ENCODE assay signal across 8 mouse cellular contexts in genomic region chr19:44930122-44930521, GRCm38 (mm10). TPM values are rescaled to one million over a fixed set of nuclear protein-coding genes. Genes with fewer than 3 reads are reported as not detected.
DNase-seq lines count a peak whose midpoint lies in the region; ATAC-seq and TF ChIP-seq lines count a peak whose summit lies in the region.

No protein-coding gene starts in this region.

- H3K27me3 ChIP-seq in lung, embryonic 16.5 days (ENCODE audit: control insufficient read depth, insufficient read depth, low read depth, low read length) = no peaks in the 10 kb centered on the region
- H3K27me3 ChIP-seq in embryonic facial prominence, embryonic 15.5 days = no peaks in the 10 kb centered on the region
- H3K27me3 ChIP-seq in intestine, postnatal 0 days (replicated peaks; ENCODE audit: control insufficient read depth, insufficient read depth, low read length) = no peaks in the 10 kb centered on the region
- H3K27me3 ChIP-seq in neural tube, embryonic 15.5 days (replicated peaks) = no peaks in the 10 kb centered on the region

- H3K4me1 ChIP-seq in lung, embryonic 16.5 days (replicated peaks; ENCODE audit: control insufficient read depth, insufficient read depth, low read length) = peaks cover 11% of the 10 kb centered on the region
- H3K4me1 ChIP-seq in embryonic facial prominence, embryonic 15.5 days = peaks cover 32% of the 10 kb centered on the region
- 0 out of 2 replicates have a peak, but pooled peaks cover 3% of the 10 kb centered on the region for H3K4me1 ChIP-seq in intestine, postnatal 0 days (replicated peaks; ENCODE audit: control insufficient read depth, insufficient read depth, low read length)
- H3K4me1 ChIP-seq in neural tube, embryonic 15.5 days = peaks cover 22% of the 10 kb centered on the region

- TF ChIP-seq CTCF in intestine, postnatal 0 days (IDR thresholded peaks at IDR 0.05; ENCODE audit: low read depth) = no peak

- 40% methylated on average over 2 of the region's 2 CpGs for WGBS in lung, embryonic 16.5 days
- 22% methylated on average over 2 of the region's 2 CpGs for WGBS in embryonic facial prominence, embryonic 15.5 days
- WGBS in intestine, postnatal 0 days = 19% methylated on average over 2 of the region's 2 CpGs
- WGBS in neural tube, embryonic 15.5 days = 41% methylated on average over 2 of the region's 2 CpGs

- peak overlapping the region; percentile 93 for H3K4me3 ChIP-seq in lung, embryonic 16.5 days (ENCODE audit: low read length)
- peak overlapping the region; percentile 98 for H3K4me3 ChIP-seq in embryonic facial prominence, embryonic 15.5 days (replicated peaks)
- peak overlapping the region; percentile 98 for H3K4me3 ChIP-seq in intestine, postnatal 0 days (ENCODE audit: low read depth, low read length)
- peak overlapping the region; percentile 85 for H3K4me3 ChIP-seq in neural tube, embryonic 15.5 days (replicated peaks)

- H3K4me2 ChIP-seq in lung, embryonic 16.5 days (ENCODE audit: low read depth, low read length) = peak overlapping the region; percentile 74
- H3K4me2 ChIP-seq in embryonic facial prominence, embryonic 15.5 days (replicated peaks) = peak overlapping the region; percentile 58
- peak overlapping the region; percentile 72 for H3K4me2 ChIP-seq in intestine, postnatal 0 days (replicated peaks; ENCODE audit: low read depth)
- peak overlapping the region; percentile 70 for H3K4me2 ChIP-seq in neural tube, embryonic 15.5 days

- no peaks in the 10 kb centered on the region for H3K9me3 ChIP-seq in lung, embryonic 16.5 days (ENCODE audit: control insufficient read depth, low read length)
- H3K9me3 ChIP-seq in embryonic facial prominence, embryonic 15.5 days (replicated peaks) = no peaks in the 10 kb centered on the region
- H3K9me3 ChIP-seq in intestine, postnatal 0 days (ENCODE audit: control insufficient read depth) = no peaks in the 10 kb centered on the region
- no peaks in the 10 kb centered on the region for H3K9me3 ChIP-seq in neural tube, embryonic 15.5 days (replicated peaks)

- H3K27ac ChIP-seq in lung, embryonic 16.5 days (ENCODE audit: low read length) = peak overlapping the region; percentile 63; the same call in 1 of the 2 replicates
- H3K27ac ChIP-seq in embryonic facial prominence, embryonic 15.5 days (replicated peaks) = peak overlapping the region; percentile 83; the same call in 1 of the 2 replicates
- peak overlapping the region; percentile 63; the same call in 1 of the 2 replicates for H3K27ac ChIP-seq in intestine, postnatal 0 days (ENCODE audit: low read depth, low read length)
- peak overlapping the region; percentile 86 for H3K27ac ChIP-seq in neural tube, embryonic 15.5 days (replicated peaks)

- DNase-seq in lung, adult 18-20 months = no peak
- no peak for DNase-seq in adrenal gland, adult 8-10 months
- no peak for DNase-seq in kidney, postnatal 14 days
- DNase-seq in cerebellum, postnatal 14 days = no peak

- ATAC-seq in lung, embryonic 16.5 days (ENCODE audit: low read depth) = no peak
- no peak for ATAC-seq in embryonic facial prominence, embryonic 15.5 days (ENCODE audit: insufficient number of reproducible peaks, low FRiP score, low TSS enrichment, low read depth)
- ATAC-seq in intestine, postnatal 0 days = no peak
- no peak for ATAC-seq in neural tube, embryonic 15.5 days (ENCODE audit: low FRiP score)

- H3K9ac ChIP-seq in lung, embryonic 16.5 days (ENCODE audit: low read length) = peak overlapping the region; percentile 73
- peak overlapping the region; percentile 53; the same call in 1 of the 2 replicates for H3K9ac ChIP-seq in embryonic facial prominence, embryonic 15.5 days
- 0 out of 2 replicates have a peak overlapping the region, but pooled peaks have one; percentile 80 for H3K9ac ChIP-seq in intestine, postnatal 0 days (ENCODE audit: low read depth, low read length)
- H3K9ac ChIP-seq in neural tube, embryonic 15.5 days (replicated peaks) = peak overlapping the region; percentile 54

- peaks cover under 1% of the 10 kb centered on the region for H3K36me3 ChIP-seq in lung, embryonic 16.5 days (ENCODE audit: control insufficient read depth, insufficient read depth, low read length)
- H3K36me3 ChIP-seq in embryonic facial prominence, embryonic 15.5 days = peaks cover 3% of the 10 kb centered on the region
- peaks cover 3% of the 10 kb centered on the region for H3K36me3 ChIP-seq in intestine, postnatal 0 days (ENCODE audit: control insufficient read depth, insufficient read depth)
- peaks cover 3% of the 10 kb centered on the region for H3K36me3 ChIP-seq in neural tube, embryonic 15.5 days

RNA-seq across cellular contexts. Expression of gene Slf2, which starts 0.8 kb away (rescaled TPM):
- polyA plus RNA-seq in lung, embryonic 16.5 days (2015; fragmentation: Nextera tagmentation; extraction: Ambion mirVana) = 26.4 and 27.1 TPM in 2 replicates
- 27.1 and 32.3 TPM in 2 replicates for polyA plus RNA-seq in embryonic facial prominence, embryonic 15.5 days (2015; fragmentation: Nextera tagmentation; extraction: Ambion mirVana)
- polyA plus RNA-seq in intestine, postnatal 0 days (2015; fragmentation: Nextera tagmentation; extraction: Ambion mirVana) = 11.4 and 13.4 TPM in 2 replicates
- 28.4 and 28.7 TPM in 2 replicates for polyA plus RNA-seq in neural tube, embryonic 15.5 days (2015; fragmentation: Nextera tagmentation; extraction: Ambion mirVana)
- 10 to 100 TPM; 22.6 to 40.9 (median 30.5) TPM for total RNA-seq in adrenal gland, adult 8-10 months (2022)

RNA-seq across cellular contexts. Expression of gene Sema4g, which starts 58.8 kb away (rescaled TPM):
- polyA plus RNA-seq in lung, embryonic 16.5 days (2015; fragmentation: Nextera tagmentation; extraction: Ambion mirVana) = 1.3 and 1.6 TPM in 2 replicates
- polyA plus RNA-seq in embryonic facial prominence, embryonic 15.5 days (2015; fragmentation: Nextera tagmentation; extraction: Ambion mirVana) = 4.8 and 5.9 TPM in 2 replicates
- 7.8 and 10.0 TPM in 2 replicates for polyA plus RNA-seq in intestine, postnatal 0 days (2015; fragmentation: Nextera tagmentation; extraction: Ambion mirVana)
- polyA plus RNA-seq in neural tube, embryonic 15.5 days (2015; fragmentation: Nextera tagmentation; extraction: Ambion mirVana) = 17.4 and 19.4 TPM in 2 replicates
- total RNA-seq in adrenal gland, adult 8-10 months (2022) = 10 to 100 TPM in 2 of 4 experiments, 1 to 10 TPM in 2; 4.3 to 14.9 (median 10.2) TPM
